In the genomic region with DNA sequence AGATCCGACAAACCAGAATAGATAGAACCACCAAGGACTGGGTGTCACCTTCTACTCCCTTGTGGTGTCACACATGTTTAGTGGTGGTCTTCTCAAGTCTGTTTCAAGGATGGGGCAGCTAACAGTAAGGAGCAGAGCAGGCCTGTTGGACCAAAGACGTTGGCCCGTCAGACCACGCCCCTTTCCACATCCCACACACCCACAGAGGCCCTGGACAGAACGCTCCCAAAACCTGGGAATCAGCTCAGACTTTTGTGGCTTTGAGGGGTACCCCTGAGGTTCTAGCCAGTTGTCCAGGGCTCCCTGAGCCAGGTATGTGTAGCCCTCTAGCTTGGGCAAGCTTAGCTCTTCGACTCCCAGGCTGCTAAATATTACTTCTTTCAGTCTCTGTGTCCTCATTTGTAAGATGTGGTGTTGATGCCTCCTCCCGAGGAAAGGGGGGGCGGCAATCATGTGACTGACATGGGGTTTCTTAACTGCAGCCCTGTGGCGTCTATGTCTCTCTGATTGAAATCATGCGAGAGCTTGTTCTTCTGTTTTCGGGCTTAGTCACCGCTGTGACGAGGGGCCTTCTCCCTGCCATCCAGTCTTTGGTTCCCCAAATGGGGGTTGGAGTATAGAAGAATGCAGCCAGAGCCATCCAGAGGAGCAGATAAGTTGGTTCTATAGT, we compare ENCODE assay signal across 9 mouse cellular contexts. TPM values are rescaled to one million over a fixed set of nuclear protein-coding genes. Genes with fewer than 3 reads are reported as not detected.
DNase-seq lines count a peak whose midpoint lies in the region; ATAC-seq lines count a peak whose summit lies in the region.
"Had no signal": no experiment of that assay in that cellular context is flagged by ENCODE, and none has a peak within 500 bp of the region (broad histone marks: within the 10 kb centered on the region; RNA-seq: fewer than 3 reads in every experiment).

No protein-coding gene starts in this region.

- H3K36me3 ChIP-seq in liver, embryonic 11.5 days (ENCODE audit: control insufficient read depth, insufficient read depth, low read length): no peaks in the 10 kb centered on the region
- peaks cover 18% of the 10 kb centered on the region; the same call in 1 of the 2 replicates for H3K36me3 ChIP-seq in heart, embryonic 14.5 days (ENCODE audit: control insufficient read depth, insufficient read depth, low read length)
- peaks cover 8% of the 10 kb centered on the region for H3K36me3 ChIP-seq in liver, embryonic 12.5 days
- H3K36me3 ChIP-seq in neural tube, embryonic 12.5 days: peaks cover 36% of the 10 kb centered on the region

- H3K4me2 ChIP-seq in liver, embryonic 11.5 days: peak overlapping the region; percentile 30; the same call in 1 of the 2 replicates
- peak overlapping the region; percentile 88 for H3K4me2 ChIP-seq in heart, embryonic 14.5 days (ENCODE audit: low read length)
- peak overlapping the region; percentile 90 for H3K4me2 ChIP-seq in liver, embryonic 12.5 days
- peak overlapping the region; percentile 90 for H3K4me2 ChIP-seq in neural tube, embryonic 12.5 days (replicated peaks)

- H3K27me3 ChIP-seq in liver, embryonic 11.5 days (replicated peaks; ENCODE audit: control insufficient read depth, insufficient read depth, low read length): peaks cover 16% of the 10 kb centered on the region
- no peaks in the 10 kb centered on the region for H3K27me3 ChIP-seq in heart, embryonic 14.5 days (ENCODE audit: control insufficient read depth, insufficient read depth, low read length)
- peaks cover 46% of the 10 kb centered on the region for H3K27me3 ChIP-seq in liver, embryonic 12.5 days (replicated peaks)
- H3K27me3 ChIP-seq in neural tube, embryonic 12.5 days (replicated peaks): no peaks in the 10 kb centered on the region
- H3K27me3 ChIP-seq: Patski had no signal

- DNase-seq in liver, embryonic 11.5 days (ENCODE audit: low spot score): no peak
- DNase-seq in liver (no peak), adipocyte (ENCODE audit: low spot score) (no peak)
- no peak for DNase-seq in cerebellum, postnatal 25 days
- DNase-seq in B cell, adult 2 months: no peak

- peaks cover 9% of the 10 kb centered on the region; the same call in 1 of the 2 replicates for H3K4me1 ChIP-seq in liver, embryonic 11.5 days (replicated peaks; ENCODE audit: control insufficient read depth, insufficient read depth, low read length)
- H3K4me1 ChIP-seq in heart, embryonic 14.5 days (ENCODE audit: control insufficient read depth in 2 of 2, insufficient read depth in 2 of 2, low read length in 2 of 2): peaks cover 8 to 33% of the 10 kb centered on the region in 2 experiments
- peaks cover 32% of the 10 kb centered on the region for H3K4me1 ChIP-seq in liver, embryonic 12.5 days
- H3K4me1 ChIP-seq in neural tube, embryonic 12.5 days: peaks cover 35% of the 10 kb centered on the region

- no peak for ATAC-seq in liver, embryonic 11.5 days (replicated peaks; ENCODE audit: low FRiP score)
- no peak for ATAC-seq in heart, embryonic 14.5 days (ENCODE audit: insufficient number of reproducible peaks, insufficient read depth, low FRiP score, low read depth)
- ATAC-seq in liver, embryonic 12.5 days: no peak
- ATAC-seq in neural tube, embryonic 12.5 days (ENCODE audit: low FRiP score, low read depth): no peak
- ATAC-seq: Patski had no signal

- no peak overlapping the region for H3K9ac ChIP-seq in liver, embryonic 11.5 days (ENCODE audit: low read depth, low read length)
- H3K9ac ChIP-seq in heart, embryonic 14.5 days (ENCODE audit: low read length): peak overlapping the region; percentile 18; the same call in 1 of the 2 replicates
- no peak overlapping the region for H3K9ac ChIP-seq in liver, embryonic 12.5 days
- H3K9ac ChIP-seq in neural tube, embryonic 12.5 days: 0 out of 2 replicates have a peak overlapping the region, but pooled peaks have one; percentile 89

- H3K9me3 ChIP-seq in liver, embryonic 11.5 days (ENCODE audit: control insufficient read depth, low read length): no peaks in the 10 kb centered on the region
- H3K9me3 ChIP-seq in heart, embryonic 14.5 days (ENCODE audit: control insufficient read depth, low read length): no peaks in the 10 kb centered on the region
- no peaks in the 10 kb centered on the region for H3K9me3 ChIP-seq in liver, embryonic 12.5 days (replicated peaks)
- no peaks in the 10 kb centered on the region for H3K9me3 ChIP-seq in neural tube, embryonic 12.5 days

- no peak overlapping the region for H3K4me3 ChIP-seq in liver, embryonic 11.5 days (ENCODE audit: low read depth, low read length)
- H3K4me3 ChIP-seq in heart, embryonic 14.5 days (ENCODE audit: control insufficient read depth in 1 of 2, insufficient read depth in 1 of 2, low read depth in 1 of 2, low read length in 2 of 2): peak overlapping the region in 1 of 2 experiments; percentile 62; a peak in 1 of 4 replicates
- no peak overlapping the region for H3K4me3 ChIP-seq in liver, embryonic 12.5 days
- peak overlapping the region; percentile 72; the same call in 1 of the 2 replicates for H3K4me3 ChIP-seq in neural tube, embryonic 12.5 days

- WGBS in liver, embryonic 11.5 days: 67% methylated on average over 13 of the region's 13 CpGs
- WGBS in heart, embryonic 14.5 days: 71% methylated on average over 13 of the region's 13 CpGs
- WGBS in liver, embryonic 12.5 days (ENCODE audit: insufficient replicate concordance): 47% methylated on average over 13 of the region's 13 CpGs
- 75% methylated on average over 13 of the region's 13 CpGs for WGBS in neural tube, embryonic 12.5 days

- H3K27ac ChIP-seq in liver, embryonic 11.5 days (ENCODE audit: low read depth, low read length): no peak overlapping the region
- H3K27ac ChIP-seq in heart, embryonic 14.5 days (replicated peaks in 1 of 2; ENCODE audit: control insufficient read depth in 1 of 2, insufficient read depth in 1 of 2, low read depth in 2 of 2, low read length in 2 of 2): peak overlapping the region in 1 of 2 experiments; percentile 79; a peak in 1 of 4 replicates
- H3K27ac ChIP-seq in liver, embryonic 12.5 days: no peak overlapping the region
- H3K27ac ChIP-seq in neural tube, embryonic 12.5 days: no peak overlapping the region

RNA-seq across cellular contexts. Expression of a gene that starts 1.8 kb away (rescaled TPM):
- 7.4 and 8.2 TPM in 2 replicates for polyA plus RNA-seq in liver, embryonic 11.5 days (2014; fragmentation: Nextera tagmentation; extraction: Ambion mirVana)
- polyA plus RNA-seq in heart, embryonic 14.5 days (2014; fragmentation: Nextera tagmentation; extraction: Ambion mirVana): 12.6 and 13.3 TPM in 2 replicates
- polyA plus RNA-seq in liver, embryonic 12.5 days (2016; fragmentation: Nextera tagmentation; extraction: Ambion mirVana): 2.6 and 3.1 TPM in 2 replicates
- 24.6 and 25.0 TPM in 2 replicates for polyA plus RNA-seq in neural tube, embryonic 12.5 days (2016; fragmentation: Nextera tagmentation; extraction: Ambion mirVana)

RNA-seq across cellular contexts. Expression of a gene that starts 49.5 kb away (rescaled TPM):
- 0.47 and 0.92 TPM in 2 replicates for polyA plus RNA-seq in liver, embryonic 11.5 days (2014; fragmentation: Nextera tagmentation; extraction: Ambion mirVana)
- polyA plus RNA-seq in heart, embryonic 14.5 days (2014; fragmentation: Nextera tagmentation; extraction: Ambion mirVana): 1.2 and 2.5 TPM in 2 replicates
- polyA plus RNA-seq in liver, embryonic 12.5 days (2016; fragmentation: Nextera tagmentation; extraction: Ambion mirVana): 4.2 and 5.2 TPM in 2 replicates
- 0.41 and 0.65 TPM in 2 replicates for polyA plus RNA-seq in neural tube, embryonic 12.5 days (2016; fragmentation: Nextera tagmentation; extraction: Ambion mirVana)
- polyA plus RNA-seq: Patski had no signal

RNA-seq across cellular contexts. Expression of a gene that starts 53.1 kb away (rescaled TPM):
- polyA plus RNA-seq in liver, embryonic 11.5 days (2014; fragmentation: Nextera tagmentation; extraction: Ambion mirVana): 25,282 and 25,421 TPM in 2 replicates
- polyA plus RNA-seq in heart, embryonic 14.5 days (2014; fragmentation: Nextera tagmentation; extraction: Ambion mirVana): 18,791 and 33,479 TPM in 2 replicates
- polyA plus RNA-seq in liver, embryonic 12.5 days (2016; fragmentation: Nextera tagmentation; extraction: Ambion mirVana): 121,851 and 123,321 TPM in 2 replicates
- 5,164 and 5,594 TPM in 2 replicates for polyA plus RNA-seq in neural tube, embryonic 12.5 days (2016; fragmentation: Nextera tagmentation; extraction: Ambion mirVana)
- polyA plus RNA-seq: Patski had no signal

Comparison
In these comparisons a context has a peak if more than half of its experiments do, and no peak if none do; other contexts are left out.
1. H3K4me2 ChIP-seq: peak in every context shown above with its lines; median percentile 90 in liver, embryonic 12.5 days; 90 in neural tube, embryonic 12.5 days; 88 in heart, embryonic 14.5 days; 30 in liver, embryonic 11.5 days.
2. H3K9ac ChIP-seq: peak in heart, embryonic 14.5 days (single experiment) and neural tube, embryonic 12.5 days (single experiment); none in liver, embryonic 11.5 days (single experiment) and liver, embryonic 12.5 days (single experiment).